ENCODE assay signal across 8 mouse cellular contexts in the genomic region with DNA sequence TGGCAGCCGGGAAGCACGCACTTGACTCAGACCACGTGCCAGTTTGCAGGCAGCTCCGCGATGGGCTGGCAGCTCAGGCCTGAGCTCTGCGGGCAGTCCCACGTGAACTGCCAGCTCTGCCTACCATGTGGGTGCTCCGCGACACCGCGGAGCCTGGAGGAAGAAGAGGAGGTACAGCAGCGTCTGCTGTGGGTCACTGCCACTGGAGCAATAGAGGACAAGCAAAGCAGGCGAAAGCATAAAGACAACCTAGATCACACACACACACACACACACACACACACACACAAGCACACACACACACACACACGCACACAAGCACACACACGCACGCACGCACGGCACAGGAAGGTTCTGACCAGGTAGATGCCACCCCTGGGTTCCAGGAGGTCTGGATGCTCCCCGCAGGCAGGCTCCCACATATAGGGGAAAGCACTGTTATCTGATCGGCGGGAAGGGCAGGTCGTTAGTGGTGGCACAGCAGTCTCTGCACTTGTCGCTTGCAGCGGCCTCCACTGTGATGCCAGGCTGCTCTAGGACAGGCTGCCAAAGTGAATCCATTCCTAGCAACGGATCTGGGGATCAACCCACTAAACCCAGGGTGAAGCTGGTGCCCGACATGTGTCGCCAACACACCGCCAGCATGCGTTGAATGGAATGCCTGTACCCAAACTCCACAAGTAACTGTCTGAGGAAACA. TPM values are rescaled to one million over a fixed set of nuclear protein-coding genes. Genes with fewer than 3 reads are reported as not detected.
A peak's percentile ranks its signal among the peaks of the same experiment; 100 is the strongest.
DNase-seq lines count a peak whose midpoint lies in the region; ATAC-seq and TF ChIP-seq lines count a peak whose summit lies in the region.

No protein-coding gene starts in this region.

- peak; percentile 62 for DNase-seq in cerebellum, adult 11 months
- DNase-seq in cerebellum, postnatal 36 days: peak; percentile 66
- DNase-seq in layer of hippocampus, adult 2 months (ENCODE audit: low spot score in 2 of 2): no peak
- DNase-seq in splenic B cell, adult 2 months (ENCODE audit: low read depth, low spot score): peak; percentile 69

- H3K79me2 ChIP-seq in C2C12 (ENCODE audit: control insufficient read depth, insufficient read depth): peaks cover under 1% of the 10 kb centered on the region

- H3K4me2 ChIP-seq in heart, embryonic 11.5 days: peak overlapping the region; percentile 90

- H3K4me3 ChIP-seq in C2C12 (ENCODE audit: insufficient read depth, poor library complexity, severe bottlenecking): no peak overlapping the region
- peak overlapping the region; percentile 43 for H3K4me3 ChIP-seq in heart, embryonic 11.5 days (ENCODE audit: low read depth, low read length)
- H3K4me3 ChIP-seq in layer of hippocampus, adult 2 months: peak overlapping the region; percentile 31
- peak overlapping the region; percentile 90 for H3K4me3 ChIP-seq in megakaryocyte, embryonic 14.5 days (replicated peaks)

- no peak for ATAC-seq in cerebellum, adult (ENCODE audit: insufficient number of reproducible peaks, low FRiP score, low TSS enrichment)
- ATAC-seq in heart, embryonic 11.5 days (replicated peaks; ENCODE audit: insufficient number of reproducible peaks, low FRiP score, low TSS enrichment): no peak

- H3K4me1 ChIP-seq in heart, embryonic 11.5 days (ENCODE audit: control insufficient read depth, insufficient read depth, low read length): peaks cover 35% of the 10 kb centered on the region
- peaks cover 59% of the 10 kb centered on the region for H3K4me1 ChIP-seq in megakaryocyte, embryonic 14.5 days

- no peaks in the 10 kb centered on the region for H3K79me3 ChIP-seq in C2C12 (ENCODE audit: low read depth)

- H3K9ac ChIP-seq in heart, embryonic 11.5 days (ENCODE audit: low read depth, low read length): peak overlapping the region; percentile 62

- H3K36me3 ChIP-seq in C2C12 (ENCODE audit: control insufficient read depth, insufficient read depth): no peaks in the 10 kb centered on the region
- H3K36me3 ChIP-seq in heart, embryonic 11.5 days (ENCODE audit: control insufficient read depth, insufficient read depth, low read length): no peaks in the 10 kb centered on the region
- H3K36me3 ChIP-seq in megakaryocyte, embryonic 14.5 days (replicated peaks; ENCODE audit: low read length): no peaks in the 10 kb centered on the region
- H3K36me3 ChIP-seq in splenic B cell, adult 2 months (ENCODE audit: control insufficient read depth, insufficient read depth, low read length, poor library complexity, severe bottlenecking): no peaks in the 10 kb centered on the region

- WGBS in heart, embryonic 11.5 days (ENCODE audit: insufficient replicate concordance): 2% methylated on average over 29 of the region's 29 CpGs

- peak overlapping the region; percentile 35 for H3ac ChIP-seq in C2C12 (ENCODE audit: control insufficient read depth, insufficient read length, low read depth)

- H3K27ac ChIP-seq in heart, embryonic 11.5 days (ENCODE audit: low read depth, low read length): no peak overlapping the region
- H3K27ac ChIP-seq in layer of hippocampus, adult 2 months: peak overlapping the region; percentile 84

- H3K9me3 ChIP-seq in heart, embryonic 11.5 days (replicated peaks; ENCODE audit: control insufficient read depth, low read length): no peaks in the 10 kb centered on the region
- H3K9me3 ChIP-seq in megakaryocyte, embryonic 14.5 days: no peaks in the 10 kb centered on the region

- H3K27me3 ChIP-seq in C2C12 (ENCODE audit: control insufficient read depth, insufficient read depth, insufficient read length): no peaks in the 10 kb centered on the region
- no peaks in the 10 kb centered on the region for H3K27me3 ChIP-seq in heart, embryonic 11.5 days (ENCODE audit: control insufficient read depth, insufficient read depth, low read length)
- no peaks in the 10 kb centered on the region for H3K27me3 ChIP-seq in megakaryocyte, embryonic 14.5 days (replicated peaks)
- H3K27me3 ChIP-seq in splenic B cell, adult 2 months (ENCODE audit: control insufficient read depth, insufficient read depth, low read length, poor library complexity, severe bottlenecking): no peaks in the 10 kb centered on the region

- TF ChIP-seq CTCF in C2C12 (IDR thresholded peaks at IDR 0.05; ENCODE audit: control insufficient read depth, insufficient read depth, insufficient read length): no peak
- TF ChIP-seq CTCF in layer of hippocampus, adult 2 months (conservative IDR thresholded peaks at IDR 0.05): no peak

TF ChIP-seq in C2C12, 6 proteins besides CTCF, POLR2A, EP300 and RAD21:
- TF ChIP-seq FOSL1 (IDR thresholded peaks at IDR 0.05; ENCODE audit: insufficient read depth, low read length, poor library complexity, severe bottlenecking): no peak

RNA-seq across cellular contexts. Expression of gene Tmem107, which starts 4.3 kb away (rescaled TPM):
- 41.9 TPM for polyA plus RNA-seq in C2C12 (2012; fragmentation: generic; extraction: Trizol)
- polyA plus RNA-seq in heart, embryonic 11.5 days (2014; fragmentation: Nextera tagmentation; extraction: Ambion mirVana): 26.4 and 28.2 TPM in 2 replicates
- total RNA-seq in layer of hippocampus, adult 2 months (2021): 10 to 100 TPM; 20.3 to 21.6 TPM
- polyA plus RNA-seq in megakaryocyte, embryonic 14.5 days (2012; ENCODE audit: insufficient read depth, low replicate concordance): 40.2 and 62.0 TPM in 2 replicates

RNA-seq across cellular contexts. Expression of gene Borcs6, which starts 6.8 kb away (rescaled TPM):
- 14.3 TPM for polyA plus RNA-seq in C2C12 (2012; fragmentation: generic; extraction: Trizol)
- polyA plus RNA-seq in heart, embryonic 11.5 days (2014; fragmentation: Nextera tagmentation; extraction: Ambion mirVana): 7.7 and 9.8 TPM in 2 replicates
- 10 to 100 TPM; 26.6 to 30.8 TPM for total RNA-seq in layer of hippocampus, adult 2 months (2021)
- 60.9 and 88.1 TPM in 2 replicates for polyA plus RNA-seq in megakaryocyte, embryonic 14.5 days (2012; ENCODE audit: insufficient read depth, low replicate concordance)

RNA-seq across cellular contexts. Expression of gene Aurkb, which starts 20.9 kb away (rescaled TPM):
- 76.6 TPM for polyA plus RNA-seq in C2C12 (2012; fragmentation: generic; extraction: Trizol)
- polyA plus RNA-seq in heart, embryonic 11.5 days (2014; fragmentation: Nextera tagmentation; extraction: Ambion mirVana): 89.2 and 89.6 TPM in 2 replicates
- under 1 TPM; 0.54 to 0.79 TPM for total RNA-seq in layer of hippocampus, adult 2 months (2021)
- 41.3 and 65.2 TPM in 2 replicates for polyA plus RNA-seq in megakaryocyte, embryonic 14.5 days (2012; ENCODE audit: insufficient read depth, low replicate concordance)

RNA-seq across cellular contexts. Expression of gene Vamp2, which starts 22.0 kb away (rescaled TPM):
- polyA plus RNA-seq in C2C12 (2012; fragmentation: generic; extraction: Trizol): 20.9 TPM
- 89.7 and 94.7 TPM in 2 replicates for polyA plus RNA-seq in heart, embryonic 11.5 days (2014; fragmentation: Nextera tagmentation; extraction: Ambion mirVana)
- 1,000 to 10,000 TPM in 1 of 2 experiments, 100 to 1,000 TPM in 1; 988 to 1,016 TPM for total RNA-seq in layer of hippocampus, adult 2 months (2021)
- polyA plus RNA-seq in megakaryocyte, embryonic 14.5 days (2012; ENCODE audit: insufficient read depth, low replicate concordance): 61.5 and 159 TPM in 2 replicates

RNA-seq across cellular contexts. Expression of gene Per1, which starts 28.7 kb away (rescaled TPM):
- polyA plus RNA-seq in C2C12 (2012; fragmentation: generic; extraction: Trizol): 4.5 TPM
- polyA plus RNA-seq in heart, embryonic 11.5 days (2014; fragmentation: Nextera tagmentation; extraction: Ambion mirVana): 6.2 and 6.3 TPM in 2 replicates
- 10 to 100 TPM; 83.4 to 95.2 TPM for total RNA-seq in layer of hippocampus, adult 2 months (2021)
- 42.3 and 83.5 TPM in 2 replicates for polyA plus RNA-seq in megakaryocyte, embryonic 14.5 days (2012; ENCODE audit: insufficient read depth, low replicate concordance)

Comparison
In these comparisons a context has a peak if more than half of its experiments do, and no peak if none do; other contexts are left out.
1. DNase-seq: peak in cerebellum, adult 11 months (single experiment), cerebellum, postnatal 36 days (2 of 2) and splenic B cell, adult 2 months (single experiment); none in layer of hippocampus, adult 2 months (0 of 2).